Mouse (Mus musculus) urinary bladder, postnatal 14 days (tissue): ENCODE data around the gene Tia1.

Experiments
- DNase-seq: peaks from one replicate; pipeline ENCODE4 v3.0.0; 2021; ENCODE audit warnings: low spot score

Gene Tia1

GRCm38 (mm10) chr6:86385362-86386104 lies 18.5 kb upstream of the Tia1 start:
- DNase-seq, result no peak

- DNase-seq, result no peak
These were observed 16.7 kb upstream of the Tia1 start for GRCm38 (mm10) chr6:86387313-86387712.

- DNase-seq, result no peak
These were observed 15.6 kb upstream of the Tia1 start for GRCm38 (mm10) chr6:86388461-86388860.

GRCm38 (mm10) chr6:86391326-86391725 lies 12.7 kb upstream of the Tia1 start:
- DNase-seq, result peak; percentile 7

GRCm38 (mm10) chr6:86393187-86393586 lies 10.8 kb upstream of the Tia1 start:
- DNase-seq, result no peak

DNA sequence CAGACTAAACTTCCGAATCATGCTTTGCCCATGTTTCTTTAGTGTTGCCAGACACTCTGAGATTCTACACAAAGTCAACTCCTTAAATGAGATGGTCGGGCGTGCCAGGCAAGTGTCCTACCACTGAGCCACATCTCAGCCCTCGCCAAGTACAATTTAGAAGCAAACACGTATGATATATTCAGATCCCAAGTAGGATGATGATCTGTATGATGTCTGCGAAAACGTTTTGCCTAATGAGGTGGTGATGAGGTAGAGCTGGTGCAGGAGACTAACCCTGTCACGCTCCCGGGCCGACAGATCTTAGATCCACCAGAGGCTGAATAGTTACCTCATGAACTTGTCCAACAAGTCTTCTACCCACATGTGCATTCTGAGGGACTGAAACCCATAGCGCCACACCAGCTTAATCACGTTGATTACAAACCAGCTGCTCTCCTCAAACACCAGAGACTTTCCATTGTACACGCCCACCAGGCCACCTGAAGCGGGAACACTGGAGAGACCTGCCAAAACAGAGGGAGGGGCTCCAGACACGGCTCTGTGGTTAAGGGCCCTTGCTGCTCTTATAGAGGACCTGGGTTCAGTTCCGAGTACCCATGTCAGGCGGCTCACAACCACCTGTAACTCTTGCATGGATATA lies 9.8 kb upstream of the Tia1 start:
- peak; percentile 10 for DNase-seq

DNA sequence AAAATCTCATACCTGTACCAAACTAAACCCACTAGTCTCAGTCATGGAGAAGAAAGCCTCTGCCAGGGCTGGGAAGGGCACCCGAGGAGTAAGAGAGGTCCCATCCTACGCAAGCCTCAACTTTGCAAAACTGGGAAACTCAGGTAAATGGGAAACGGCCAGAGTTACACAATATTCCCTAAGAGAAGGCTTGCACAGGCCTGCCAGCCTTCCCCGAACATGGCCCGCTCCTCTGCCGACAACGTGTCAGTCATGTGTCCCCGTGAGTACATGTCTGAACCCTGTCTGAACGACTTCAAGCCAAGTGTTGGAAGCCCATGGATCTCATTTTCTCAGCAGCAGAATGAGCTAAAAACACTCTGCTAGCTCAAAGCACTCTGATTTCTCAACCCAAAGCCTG lies 9.0 kb upstream of the Tia1 start:
- DNase-seq, result peak; percentile 33

GRCm38 (mm10) chr6:86395969-86396368 lies 8.1 kb upstream of the Tia1 start:
- DNase-seq, result no peak

DNA sequence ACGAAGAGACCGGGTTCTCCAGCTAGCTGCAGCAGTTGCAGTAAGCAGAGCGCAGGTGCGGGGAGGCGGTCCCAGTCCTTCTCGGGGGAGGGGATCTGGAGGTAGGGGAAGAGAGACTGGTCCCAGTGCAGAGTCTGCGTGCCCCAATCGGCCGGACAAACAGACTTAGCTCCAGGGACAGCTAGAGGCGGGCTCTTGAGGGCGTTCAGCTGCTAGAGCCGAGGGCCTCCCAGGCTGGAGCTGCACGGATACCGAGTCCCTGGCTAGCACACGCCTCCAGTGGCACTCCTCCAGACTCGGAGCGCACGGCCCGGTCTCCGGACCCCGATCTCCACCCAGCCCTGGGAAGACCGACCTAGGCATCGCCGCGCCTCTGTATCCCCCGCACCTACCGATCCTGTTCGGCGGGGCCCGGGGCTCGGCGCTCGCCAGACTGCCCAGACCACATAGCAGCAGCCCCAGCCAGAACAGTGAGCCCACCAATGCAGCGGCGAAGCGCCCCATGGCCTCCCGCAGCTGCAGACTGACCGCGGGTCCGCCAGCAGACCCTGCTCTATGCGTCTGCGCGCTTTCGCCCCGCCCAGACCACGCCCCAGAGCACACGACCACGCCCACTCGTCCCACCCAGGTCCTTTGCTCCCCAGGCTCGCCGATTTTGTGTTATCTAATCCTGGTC lies 7.3 kb upstream of the Tia1 start, which contains the start of gene Pcyox1:
Pcyox1 (minus strand) TSS at position 574 of the 676 bp plus-strand sequence.
- peak; percentile 90 for DNase-seq

DNA sequence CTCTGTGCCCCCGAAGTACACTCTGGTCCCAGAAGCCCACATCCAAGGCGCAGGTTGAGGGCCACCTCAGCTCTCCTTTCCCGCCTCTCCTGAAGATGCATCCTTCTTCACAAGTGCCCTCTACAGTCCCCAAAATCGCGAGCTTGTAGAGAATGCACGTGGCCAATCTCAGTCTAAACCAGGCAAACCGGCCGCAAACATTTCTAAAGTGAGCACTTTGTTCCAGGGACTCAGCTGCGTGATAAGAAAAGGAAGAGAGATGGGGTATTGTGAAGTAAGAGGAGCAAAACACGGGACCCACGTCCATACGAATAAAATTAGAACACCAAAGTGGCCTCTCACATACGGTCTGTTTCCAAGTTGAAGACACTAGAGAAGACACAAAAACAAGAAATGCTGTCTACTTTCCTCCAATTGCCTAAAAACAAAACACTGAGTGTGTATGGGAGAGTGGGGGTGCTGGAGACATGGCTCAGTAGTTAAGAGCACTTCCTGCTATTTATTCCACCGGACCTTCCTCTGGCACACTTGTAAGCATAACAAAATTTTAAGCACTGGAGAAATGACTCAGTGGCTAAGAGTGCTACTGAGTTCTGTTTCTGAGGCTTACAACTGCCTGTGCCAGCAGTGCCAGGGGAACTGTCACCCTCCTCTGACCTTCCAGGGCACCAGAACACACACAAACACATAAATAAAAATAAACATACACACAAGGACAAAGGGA lies 6.6 kb upstream of the Tia1 start:
- DNase-seq, result no peak

- DNase-seq, result no peak
These were observed 5.0 kb upstream of the Tia1 start for GRCm38 (mm10) chr6:86398986-86399385.

GRCm38 (mm10) chr6:86399995-86400394 lies 4.0 kb upstream of the Tia1 start:
- DNase-seq, result peak; percentile 10

DNA sequence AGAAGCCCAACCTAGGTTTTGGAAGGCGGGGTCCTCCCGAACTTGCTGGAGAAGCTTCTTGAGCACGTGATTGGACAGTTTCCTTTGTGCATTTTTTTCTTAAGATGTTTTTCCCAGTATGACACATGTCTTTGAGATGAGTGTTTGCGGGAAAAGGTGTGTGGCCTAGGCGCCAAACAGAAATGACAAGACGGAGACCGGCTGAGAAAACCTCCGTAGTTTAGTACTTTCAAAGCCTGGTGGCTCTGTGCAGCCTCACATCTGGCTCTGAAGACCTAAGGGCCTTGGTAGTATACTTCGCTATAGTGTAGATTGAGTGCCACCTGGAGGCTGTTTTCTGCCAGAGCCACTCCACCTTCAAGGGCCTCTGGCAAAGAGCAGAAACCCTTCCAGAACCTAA lies 3.0 kb upstream of the Tia1 start:
- peak; percentile 84 for DNase-seq

GRCm38 (mm10) chr6:86402681-86403607 lies 1.1 kb upstream of the Tia1 start:
- DNase-seq, result no peak

DNA sequence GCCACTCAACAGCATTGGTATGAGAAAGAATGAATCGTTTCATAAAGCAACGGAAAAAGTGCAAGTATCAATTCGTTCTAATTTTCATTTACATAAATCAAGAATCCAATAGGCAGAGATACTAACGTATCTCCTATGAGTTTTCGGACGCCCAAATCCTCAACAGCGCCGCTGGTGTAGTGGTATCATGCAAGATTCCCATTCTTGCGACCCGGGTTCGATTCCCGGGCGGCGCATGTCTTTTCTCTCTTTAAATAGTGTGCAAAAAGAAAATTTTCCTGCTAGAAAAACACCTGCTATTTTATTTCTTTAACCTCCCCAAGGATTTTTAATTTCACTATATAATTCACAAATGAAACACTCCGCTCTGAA lies 305 bp upstream of the Tia1 start:
- DNase-seq, result peak; percentile 86

DNA sequence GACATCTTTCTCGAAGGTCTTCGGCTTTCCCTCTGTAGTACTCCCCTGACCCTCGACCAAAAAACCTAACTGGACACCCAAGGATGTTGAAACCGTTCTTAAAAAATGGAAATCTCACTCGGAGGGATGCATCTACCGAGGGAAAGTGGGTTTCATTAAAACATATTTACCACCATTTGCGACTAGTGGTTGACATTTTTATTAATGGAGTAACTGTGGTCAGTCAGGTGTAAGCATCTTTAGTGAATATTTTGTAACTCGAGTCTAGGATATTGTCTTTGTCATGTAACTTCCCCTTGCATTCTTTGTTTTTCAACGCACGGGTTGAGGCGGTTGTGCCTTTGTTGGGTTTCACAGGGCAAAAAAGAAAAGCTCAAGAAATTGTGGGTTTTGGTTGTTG lies 977 bp downstream of the Tia1 start:
- DNase-seq, result no peak

- DNase-seq, result no peak
These were observed 2.3 kb downstream of the Tia1 start for GRCm38 (mm10) chr6:86406306-86406705.

- DNase-seq, result no peak
These were observed 14.7 kb downstream of the Tia1 start for GRCm38 (mm10) chr6:86418711-86419110.

DNA sequence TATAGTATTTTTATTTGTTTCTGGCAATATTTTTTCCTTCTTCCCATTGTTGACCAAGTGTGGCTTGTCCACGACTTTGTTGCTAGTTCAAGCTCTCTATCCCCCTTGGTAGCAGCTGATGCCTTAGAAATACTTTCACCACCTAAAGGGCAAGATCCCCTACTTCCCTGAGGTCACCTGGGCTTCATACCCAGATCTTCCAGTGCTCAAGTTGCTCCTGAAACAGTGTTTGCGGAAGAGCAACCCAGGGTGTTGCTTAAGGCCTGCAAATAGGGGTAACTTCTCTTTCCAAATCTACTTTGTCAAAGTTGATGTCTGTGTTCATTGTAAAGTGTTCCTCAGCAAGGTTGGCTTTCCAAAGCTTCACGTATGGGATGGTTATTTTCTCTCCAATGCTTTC lies 15.2 kb downstream of the Tia1 start:
- DNase-seq, result no peak

DNA sequence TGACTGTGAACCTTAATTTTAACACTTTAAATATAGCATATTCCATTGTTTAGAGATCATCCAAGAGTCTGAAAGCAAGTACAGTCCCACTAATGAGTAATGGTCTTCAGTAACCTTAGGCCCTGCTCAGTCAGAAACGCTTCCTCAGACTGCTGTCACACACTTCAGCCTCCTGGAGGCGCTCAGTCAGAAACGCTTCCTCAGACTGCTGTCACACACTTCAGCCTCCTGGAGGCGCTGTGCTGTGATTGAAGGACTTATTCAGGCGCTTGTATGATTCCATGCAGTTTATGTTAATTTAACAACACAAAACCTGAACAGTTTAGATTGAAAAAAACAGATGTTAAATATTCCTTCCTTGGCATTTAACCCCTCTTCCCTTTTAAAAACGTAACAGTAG lies 16.5 kb downstream of the Tia1 start:
- DNase-seq, result no peak

DNA sequence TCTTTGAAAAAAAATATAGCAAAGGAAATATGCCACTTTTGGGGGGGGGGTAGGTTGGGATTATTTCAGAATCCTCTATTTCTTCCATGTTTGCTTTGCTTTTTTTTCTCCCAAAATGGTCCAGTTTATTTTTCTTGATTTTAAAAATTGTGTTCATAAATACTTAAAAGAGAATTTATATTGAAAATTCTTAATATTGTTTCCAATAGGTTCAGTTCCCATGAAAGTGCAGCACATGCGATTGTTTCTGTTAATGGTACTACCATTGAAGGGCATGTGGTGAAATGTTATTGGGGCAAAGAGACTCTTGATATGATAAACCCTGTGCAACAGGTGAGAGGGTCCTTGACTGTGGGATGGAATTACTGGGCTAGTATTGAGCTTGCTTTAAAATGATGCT lies 22.3 kb downstream of the Tia1 start, which contains the start of gene Gm44790:
Gm44790 (plus strand) TSS at position 301 of the 400 bp plus-strand sequence.
- no peak for DNase-seq
